ENCODE assay signal across 11 mouse cellular contexts in the genomic region with DNA sequence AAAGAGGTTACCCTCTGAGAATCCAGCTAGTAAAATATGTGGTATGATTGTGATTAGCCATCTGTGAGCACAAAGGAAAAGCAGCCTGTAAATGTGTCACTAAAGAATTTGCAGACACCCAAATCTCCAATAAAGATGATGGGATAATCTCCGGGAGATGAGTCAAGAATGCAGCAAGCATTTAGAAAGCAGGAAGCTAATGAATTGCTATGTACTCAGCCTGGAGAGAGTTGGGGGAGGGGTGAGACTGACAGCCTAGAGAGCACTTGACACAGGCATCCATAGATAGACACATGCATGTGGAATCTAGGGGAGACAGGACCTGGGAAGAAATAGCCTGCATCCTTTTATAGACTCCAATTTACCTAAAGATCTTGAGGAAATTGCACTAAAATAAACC.
DNase-seq lines count a peak whose midpoint lies in the region; ATAC-seq lines count a peak whose summit lies in the region.
"Had no signal": no experiment of that assay in that cellular context is flagged by ENCODE, and none has a peak within 500 bp of the region (broad histone marks: within the 10 kb centered on the region; RNA-seq: fewer than 3 reads in every experiment).

No protein-coding gene starts in this region.

- H3K4me3 ChIP-seq in intestine, embryonic 15.5 days (replicated peaks), result no peak overlapping the region
- H3K4me3 ChIP-seq in intestine, embryonic 16.5 days (ENCODE audit: low read length), result no peak overlapping the region
- H3K4me3 ChIP-seq in neural tube, embryonic 11.5 days (ENCODE audit: low read depth, low read length), result no peak overlapping the region
- H3K4me3 ChIP-seq in neural tube, embryonic 15.5 days (replicated peaks), result no peak overlapping the region
- no peak overlapping the region for H3K4me3 ChIP-seq in kidney, embryonic 14.5 days (ENCODE audit: low read length)
- H3K4me3 ChIP-seq: lung, embryonic 15.5 days had no signal

- H3K36me3 ChIP-seq in intestine, embryonic 15.5 days, result no peaks in the 10 kb centered on the region
- H3K36me3 ChIP-seq in intestine, embryonic 16.5 days (ENCODE audit: control insufficient read depth, insufficient read depth, low read length), result no peaks in the 10 kb centered on the region
- H3K36me3 ChIP-seq in neural tube, embryonic 11.5 days (ENCODE audit: control insufficient read depth, insufficient read depth, low read length), result no peaks in the 10 kb centered on the region
- H3K36me3 ChIP-seq in neural tube, embryonic 15.5 days, result no peaks in the 10 kb centered on the region
- H3K36me3 ChIP-seq in kidney, embryonic 14.5 days (ENCODE audit: control insufficient read depth, insufficient read depth, low read length), result no peaks in the 10 kb centered on the region
- H3K36me3 ChIP-seq: lung, embryonic 15.5 days had no signal

- no peak overlapping the region for H3K27ac ChIP-seq in intestine, embryonic 15.5 days
- no peak overlapping the region for H3K27ac ChIP-seq in intestine, embryonic 16.5 days (ENCODE audit: low read length)
- no peak overlapping the region for H3K27ac ChIP-seq in neural tube, embryonic 11.5 days (ENCODE audit: low read depth, low read length)
- no peak overlapping the region for H3K27ac ChIP-seq in neural tube, embryonic 15.5 days (replicated peaks)
- H3K27ac ChIP-seq in kidney, embryonic 14.5 days (ENCODE audit: low read depth, low read length), result no peak overlapping the region
- H3K27ac ChIP-seq: lung, embryonic 15.5 days had no signal

- no peaks in the 10 kb centered on the region for H3K4me1 ChIP-seq in intestine, embryonic 15.5 days (replicated peaks)
- H3K4me1 ChIP-seq in intestine, embryonic 16.5 days (ENCODE audit: control insufficient read depth, insufficient read depth, low read length), result peaks cover 3% of the 10 kb centered on the region; the same call in 1 of the 2 replicates
- H3K4me1 ChIP-seq in neural tube, embryonic 11.5 days (ENCODE audit: control insufficient read depth, insufficient read depth, low read length), result no peaks in the 10 kb centered on the region
- peaks cover 8% of the 10 kb centered on the region for H3K4me1 ChIP-seq in neural tube, embryonic 15.5 days
- H3K4me1 ChIP-seq in kidney, embryonic 14.5 days (ENCODE audit: control insufficient read depth, insufficient read depth, low read length), result peaks cover 4% of the 10 kb centered on the region

- H3K4me2 ChIP-seq in intestine, embryonic 15.5 days (replicated peaks), result no peak overlapping the region
- no peak overlapping the region for H3K4me2 ChIP-seq in intestine, embryonic 16.5 days (ENCODE audit: low read depth, low read length)
- H3K4me2 ChIP-seq in neural tube, embryonic 11.5 days (ENCODE audit: low read depth), result no peak overlapping the region
- no peak overlapping the region for H3K4me2 ChIP-seq in neural tube, embryonic 15.5 days
- H3K4me2 ChIP-seq in kidney, embryonic 14.5 days (replicated peaks; ENCODE audit: low read depth, low read length), result no peak overlapping the region
- H3K4me2 ChIP-seq: lung, embryonic 15.5 days had no signal

- no peaks in the 10 kb centered on the region for H3K27me3 ChIP-seq in intestine, embryonic 15.5 days (replicated peaks)
- H3K27me3 ChIP-seq in intestine, embryonic 16.5 days (replicated peaks; ENCODE audit: control insufficient read depth, insufficient read depth, low read length), result no peaks in the 10 kb centered on the region
- no peaks in the 10 kb centered on the region for H3K27me3 ChIP-seq in neural tube, embryonic 11.5 days (ENCODE audit: control insufficient read depth, insufficient read depth, low read length)
- no peaks in the 10 kb centered on the region for H3K27me3 ChIP-seq in neural tube, embryonic 15.5 days (replicated peaks)
- H3K27me3 ChIP-seq in kidney, embryonic 14.5 days (ENCODE audit: control insufficient read depth, insufficient read depth, low read length), result no peaks in the 10 kb centered on the region
- H3K27me3 ChIP-seq: CH12.LX; lung, embryonic 15.5 days had no signal

- 0 out of 2 replicates have a peak, but pooled peaks have one; percentile 31 for ATAC-seq in intestine, embryonic 15.5 days
- ATAC-seq in intestine, embryonic 16.5 days, result no peak
- ATAC-seq in neural tube, embryonic 11.5 days (ENCODE audit: insufficient read depth, low FRiP score, low TSS enrichment), result peak; percentile 50; the same call in 1 of the 2 replicates
- no peak for ATAC-seq in neural tube, embryonic 15.5 days (ENCODE audit: low FRiP score)
- ATAC-seq in kidney, embryonic 14.5 days (ENCODE audit: low FRiP score, low TSS enrichment), result peak; percentile 75; the same call in 1 of the 2 replicates

- no peaks in the 10 kb centered on the region for H3K9me3 ChIP-seq in intestine, embryonic 15.5 days
- H3K9me3 ChIP-seq in intestine, embryonic 16.5 days (ENCODE audit: control insufficient read depth, low read length), result no peaks in the 10 kb centered on the region
- H3K9me3 ChIP-seq in neural tube, embryonic 11.5 days (ENCODE audit: control insufficient read depth, low read length), result no peaks in the 10 kb centered on the region
- H3K9me3 ChIP-seq in neural tube, embryonic 15.5 days (replicated peaks), result no peaks in the 10 kb centered on the region
- H3K9me3 ChIP-seq in kidney, embryonic 14.5 days (ENCODE audit: control insufficient read depth, low read length), result no peaks in the 10 kb centered on the region
- H3K9me3 ChIP-seq: lung, embryonic 15.5 days had no signal

- H3K9ac ChIP-seq in intestine, embryonic 15.5 days, result no peak overlapping the region
- no peak overlapping the region for H3K9ac ChIP-seq in intestine, embryonic 16.5 days (ENCODE audit: low read depth, low read length)
- no peak overlapping the region for H3K9ac ChIP-seq in neural tube, embryonic 11.5 days (ENCODE audit: low read length)
- no peak overlapping the region for H3K9ac ChIP-seq in neural tube, embryonic 15.5 days (replicated peaks)
- H3K9ac ChIP-seq in kidney, embryonic 14.5 days (ENCODE audit: low read depth, low read length), result no peak overlapping the region
- H3K9ac ChIP-seq: lung, embryonic 15.5 days had no signal

- WGBS in intestine, embryonic 15.5 days, result 5% methylated on average over 1 of the region's 1 CpGs
- 0% methylated on average over 1 of the region's 1 CpGs for WGBS in intestine, embryonic 16.5 days
- 24% methylated on average over 1 of the region's 1 CpGs for WGBS in neural tube, embryonic 11.5 days
- WGBS in neural tube, embryonic 15.5 days, result 7% methylated on average over 1 of the region's 1 CpGs
- WGBS in kidney, embryonic 14.5 days, result 10% methylated on average over 1 of the region's 1 CpGs

- no peak for DNase-seq in neural tube, embryonic 11.5 days (ENCODE audit: low spot score)
- peak; percentile 45 for DNase-seq in retina, embryonic 14.5 days (ENCODE audit: low spot score)
- no peak for DNase-seq in MN1 (ENCODE audit: low spot score)
- DNase-seq in adrenal gland, postnatal 4 days (ENCODE audit: low spot score in 2 of 2), result no peak
- DNase-seq: spleen, adult 18-20 months had no signal

Comparison
In these comparisons a context has a peak if more than half of its experiments do, and no peak if none do; other contexts are left out.
1. ATAC-seq: peak in intestine, embryonic 15.5 days (single experiment), neural tube, embryonic 11.5 days (single experiment) and kidney, embryonic 14.5 days (single experiment); none in intestine, embryonic 16.5 days (single experiment) and neural tube, embryonic 15.5 days (single experiment).